17 mouse cellular contexts compared by ENCODE assay signal in the genomic region with DNA sequence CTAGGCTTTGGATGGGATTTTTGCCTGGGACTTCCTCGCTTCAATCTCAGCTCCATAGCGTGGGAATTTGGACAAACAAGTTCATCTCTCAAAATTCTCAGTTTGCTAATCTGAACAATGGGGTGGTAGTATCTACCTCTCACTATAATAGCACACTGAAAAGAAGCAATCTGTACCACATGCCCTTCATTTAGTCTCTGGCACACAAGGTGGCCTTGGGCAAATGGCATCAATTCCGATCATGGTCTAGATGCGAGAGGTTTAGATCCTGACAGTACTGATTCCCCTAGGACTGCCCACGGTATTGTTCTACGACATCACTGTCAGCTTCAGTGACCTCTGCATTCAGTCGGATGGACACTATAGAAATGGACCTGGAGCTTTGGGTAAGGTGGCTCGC. TPM values are rescaled to one million over a fixed set of nuclear protein-coding genes. Genes with fewer than 3 reads are reported as not detected.
"Had no signal": no experiment of that assay in that cellular context is flagged by ENCODE, and none has a peak within 500 bp of the region (broad histone marks: within the 10 kb centered on the region; RNA-seq: fewer than 3 reads in every experiment).

No protein-coding gene starts in this region.

- H3K27me3 ChIP-seq: neural tube, embryonic 13.5 days; neural tube, embryonic 15.5 days; stomach, embryonic 15.5 days had no signal

- H3K9ac ChIP-seq: neural tube, embryonic 13.5 days; neural tube, embryonic 15.5 days; stomach, embryonic 15.5 days had no signal

- H3K4me2 ChIP-seq: neural tube, embryonic 13.5 days; neural tube, embryonic 15.5 days; stomach, embryonic 15.5 days had no signal

- DNase-seq: retina, postnatal 1 day; right cerebral cortex, adult 18-20 months; right cerebral cortex, postnatal 14 days; right cerebral cortex, postnatal 25 days; right cerebral cortex, postnatal 4 days; spleen, adult 18-20 months; thymus, adult 18-20 months; thymus, adult 2 months; thymus, postnatal 14 days; thymus, postnatal 25 days; thymus, postnatal 36 days; thymus, postnatal 4 days had no signal

- H3K27ac ChIP-seq: neural tube, embryonic 13.5 days; neural tube, embryonic 15.5 days; stomach, embryonic 15.5 days; stomach, postnatal 0 days had no signal

- H3K9me3 ChIP-seq: neural tube, embryonic 13.5 days; neural tube, embryonic 15.5 days; stomach, embryonic 15.5 days had no signal

- H3K4me3 ChIP-seq: neural tube, embryonic 13.5 days; neural tube, embryonic 15.5 days; stomach, embryonic 15.5 days had no signal

- H3K36me3 ChIP-seq: neural tube, embryonic 13.5 days; neural tube, embryonic 15.5 days; stomach, embryonic 15.5 days had no signal

- H3K4me1 ChIP-seq: neural tube, embryonic 15.5 days; stomach, embryonic 15.5 days had no signal

RNA-seq across cellular contexts. Expression of a gene that starts 29.4 kb away (rescaled TPM):
- total RNA-seq: neutrophil, adult 5-6 weeks had no signal
